Mouse (Mus musculus) erythroblast, embryonic 14.5 days (primary cell): ENCODE results near the gene Fxyd5. TPM values are rescaled to one million over a fixed set of nuclear protein-coding genes. Genes with fewer than 3 reads are reported as not detected.

Experiments used
- H3K27me3 ChIP-seq: 2 replicates; pipeline ENCODE4 v1.6.1; 2012; ENCODE audit warnings: inconsistent platforms; ENCODE audit not compliant: control insufficient read depth
- H3K36me3 ChIP-seq: 2 replicates; pipeline ENCODE4 v1.6.1; 2012; ENCODE audit warnings: mild to moderate bottlenecking, inconsistent platforms; ENCODE audit not compliant: control insufficient read depth
- H3K4me1 ChIP-seq: 2 replicates; pipeline ENCODE4 v1.6.1; 2012; ENCODE audit warnings: inconsistent platforms; ENCODE audit not compliant: control insufficient read depth
- H3K4me3 ChIP-seq: replicated peaks from 2 replicates; pipeline ENCODE3; 2012; ENCODE audit warnings: moderate library complexity, mild to moderate bottlenecking, inconsistent platforms
- H3K9me3 ChIP-seq: 2 replicates; pipeline ENCODE4 v1.6.1; 2012; ENCODE audit warnings: low read length, inconsistent platforms, mixed read lengths; ENCODE audit not compliant: control insufficient read depth
- GATA1 ChIP-seq: IDR thresholded peaks from 2 replicates; pipeline ENCODE4 v1.6.1; 2012; ENCODE audit warnings: low read length, inconsistent platforms, mixed read lengths
- TAL1 ChIP-seq: IDR thresholded peaks from 3 replicates; pipeline ENCODE4 v1.6.1; 2012; ENCODE audit warnings: low read length, inconsistent platforms, mixed read lengths
- polyA plus RNA-seq: library from polyadenylated mRNA; stranded (reverse); fragments of >175 nt; gene quantifications from 2 replicates; pipeline ENCODE4 v1.2.3, GENCODE M21; 2012

Fxyd5 gene
- polyA plus RNA-seq, 1 experiment = 1.2 TPM

DNA sequence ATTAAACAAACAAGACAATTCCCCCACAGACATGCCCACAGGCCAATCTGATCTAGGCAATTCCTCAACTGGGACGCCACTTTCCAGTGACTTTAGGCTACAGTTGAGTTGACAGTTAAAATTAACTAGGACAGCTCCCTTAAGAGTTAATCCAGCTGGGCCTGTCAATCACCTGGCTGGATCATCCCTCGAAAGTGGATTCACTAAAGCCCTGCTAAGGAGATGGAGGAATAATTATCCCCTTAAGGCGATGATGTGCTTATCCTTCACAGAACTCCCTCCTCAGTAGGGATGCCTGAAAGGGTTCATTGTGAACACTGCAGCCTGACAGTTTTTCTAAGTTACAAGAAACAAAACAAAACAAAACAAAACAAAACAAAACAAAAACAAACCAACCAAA, 38.3 kb upstream of the Fxyd5 start:
- TF ChIP-seq TAL1 (no peak), GATA1 (no peak)
- Histone ChIP-seq H3K4me3 (no peak overlapping the region), H3K4me1 (no peaks in the 10 kb centered on the region), H3K9me3 (no peaks in the 10 kb centered on the region), H3K36me3 (no peaks in the 10 kb centered on the region), H3K27me3 (no peaks in the 10 kb centered on the region)

DNA sequence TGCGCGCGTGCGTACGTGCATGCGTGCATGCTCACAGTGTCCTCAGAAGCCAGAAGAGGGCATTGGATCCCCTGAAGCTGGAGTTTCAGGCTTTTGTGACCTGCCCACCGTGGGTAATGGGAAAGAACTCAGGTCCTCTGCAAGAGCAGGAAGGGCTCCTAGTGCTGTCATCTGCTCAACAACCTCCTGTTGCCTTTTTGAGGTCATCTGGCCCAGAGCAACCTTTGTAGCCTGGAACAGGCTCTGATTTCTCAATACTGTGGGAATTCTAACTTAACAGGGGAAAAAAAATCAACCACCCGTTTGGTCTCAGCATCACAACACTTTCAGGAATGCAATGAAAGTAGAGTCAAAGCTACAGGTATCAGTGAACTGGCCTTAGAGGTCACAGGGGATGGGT, 37.4 kb upstream of the Fxyd5 start:
- Histone ChIP-seq H3K36me3 (no peaks in the 10 kb centered on the region), H3K4me1 (no peaks in the 10 kb centered on the region), H3K27me3 (no peaks in the 10 kb centered on the region), H3K4me3 (no peak overlapping the region), H3K9me3 (no peaks in the 10 kb centered on the region)
- TF ChIP-seq TAL1 (no peak), GATA1 (no peak)

DNA sequence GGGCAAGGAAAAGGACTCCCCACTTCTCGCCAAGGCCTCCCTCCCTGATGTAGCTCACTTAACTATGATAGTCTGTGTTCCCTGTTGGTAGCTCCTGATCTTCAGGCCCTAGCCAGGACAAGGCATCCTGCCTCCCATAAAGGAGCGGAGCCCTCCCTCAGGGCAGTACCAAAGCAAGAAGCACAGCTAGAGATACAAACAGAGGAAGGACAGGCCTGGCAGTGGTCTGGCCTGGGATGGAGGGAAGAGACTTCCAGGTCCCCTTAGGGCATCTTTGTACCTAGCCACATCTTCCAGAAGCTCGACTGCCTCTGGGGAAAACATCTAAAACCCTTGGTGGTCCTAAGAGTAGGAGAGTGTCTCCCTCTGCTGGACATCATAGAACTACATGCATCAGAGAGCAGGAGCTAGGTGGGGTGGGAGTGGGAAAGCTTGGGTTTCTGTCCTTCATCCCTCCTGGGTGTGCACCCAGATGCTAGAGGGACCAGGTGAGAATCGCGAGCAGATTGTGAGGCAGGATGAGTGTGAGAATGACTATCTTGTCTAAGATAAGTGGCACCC, 35.7 kb upstream of the Fxyd5 start:
- Histone ChIP-seq H3K9me3 (no peaks in the 10 kb centered on the region), H3K4me3 (no peak overlapping the region), H3K27me3 (no peaks in the 10 kb centered on the region), H3K36me3 (no peaks in the 10 kb centered on the region), H3K4me1 (no peaks in the 10 kb centered on the region)
- no peak for TF ChIP-seq TAL1
- TF ChIP-seq GATA1 = no peak

DNA sequence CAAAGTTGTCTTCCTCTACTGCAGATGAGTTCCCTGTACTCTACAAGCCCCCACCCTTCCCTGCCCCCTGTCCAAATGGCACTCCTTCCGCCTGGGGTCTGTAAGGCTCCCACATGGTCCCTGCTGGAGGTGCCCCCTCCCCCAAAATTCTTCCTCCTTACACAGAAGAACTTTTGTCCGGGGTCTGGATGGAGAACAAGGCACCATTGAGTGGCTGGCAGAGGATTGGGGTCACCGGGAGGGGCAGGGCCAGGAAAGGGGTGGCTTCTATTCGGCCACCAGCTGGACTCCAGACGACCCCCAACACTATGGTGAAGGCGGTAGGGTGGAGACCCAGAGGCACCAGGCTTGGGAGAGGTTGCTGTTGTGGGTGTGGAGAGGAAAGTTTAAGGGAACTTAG, 35.2 kb upstream of the Fxyd5 start:
- no peak for TF ChIP-seq TAL1
- no peak for TF ChIP-seq GATA1
- no peaks in the 10 kb centered on the region for H3K36me3 ChIP-seq
- no peaks in the 10 kb centered on the region for H3K27me3 ChIP-seq
- H3K4me1 ChIP-seq = no peaks in the 10 kb centered on the region
- H3K4me3 ChIP-seq = no peak overlapping the region
- no peaks in the 10 kb centered on the region for H3K9me3 ChIP-seq

DNA sequence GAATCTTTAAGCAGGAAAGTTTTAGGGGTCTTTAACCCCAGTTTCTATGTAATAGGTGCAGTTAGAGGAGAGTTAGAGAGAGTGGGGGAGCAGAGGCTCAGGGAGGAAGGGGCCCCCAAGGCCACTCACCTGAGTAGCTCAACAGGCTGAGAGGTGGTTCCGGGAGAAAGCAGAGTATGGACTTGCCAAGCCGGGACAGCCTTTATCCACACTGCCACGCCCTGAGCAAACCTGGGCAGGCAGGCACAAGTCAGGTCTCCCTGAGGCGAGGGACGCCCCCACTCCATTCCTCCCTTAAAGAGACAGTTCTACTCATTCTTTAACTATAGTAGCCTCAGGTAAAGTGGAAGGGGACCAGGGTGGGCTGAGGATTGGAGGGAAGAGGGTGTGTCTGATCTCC, 34.2 kb upstream of the Fxyd5 start, which contains the start of gene Fxyd3:
Gene Fxyd3 (minus strand): TSS at position 213 of the 400 bp plus-strand sequence.
- TF ChIP-seq GATA1 = no peak
- no peak for TF ChIP-seq TAL1
- H3K4me1 ChIP-seq = no peaks in the 10 kb centered on the region
- no peaks in the 10 kb centered on the region for H3K9me3 ChIP-seq
- H3K27me3 ChIP-seq = no peaks in the 10 kb centered on the region
- no peak within 1 kb of the TSS for H3K4me3 ChIP-seq
- no peaks in the 10 kb centered on the region for H3K36me3 ChIP-seq

DNA sequence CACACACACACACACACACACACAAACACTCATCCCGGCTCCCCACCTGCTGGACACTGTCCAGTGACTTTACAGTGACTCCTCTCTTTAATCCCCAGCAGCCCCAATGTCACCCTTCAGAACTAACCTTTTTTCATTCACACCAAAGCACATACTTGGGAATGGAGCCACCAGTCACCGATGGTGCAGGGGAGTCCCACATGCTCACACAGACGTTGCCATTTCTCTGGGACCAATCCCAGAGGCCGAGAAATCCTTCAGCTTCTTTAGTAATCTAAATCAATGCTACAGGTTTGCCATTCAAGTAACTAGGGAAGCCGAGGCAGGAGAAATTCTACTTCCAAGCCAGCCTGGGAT, 32.4 kb upstream of the Fxyd5 start:
- H3K27me3 ChIP-seq = no peaks in the 10 kb centered on the region
- no peak overlapping the region for H3K4me3 ChIP-seq
- TF ChIP-seq TAL1 (no peak), GATA1 (no peak)
- no peaks in the 10 kb centered on the region for H3K4me1 ChIP-seq
- H3K9me3 ChIP-seq = no peaks in the 10 kb centered on the region
- H3K36me3 ChIP-seq = no peaks in the 10 kb centered on the region

DNA sequence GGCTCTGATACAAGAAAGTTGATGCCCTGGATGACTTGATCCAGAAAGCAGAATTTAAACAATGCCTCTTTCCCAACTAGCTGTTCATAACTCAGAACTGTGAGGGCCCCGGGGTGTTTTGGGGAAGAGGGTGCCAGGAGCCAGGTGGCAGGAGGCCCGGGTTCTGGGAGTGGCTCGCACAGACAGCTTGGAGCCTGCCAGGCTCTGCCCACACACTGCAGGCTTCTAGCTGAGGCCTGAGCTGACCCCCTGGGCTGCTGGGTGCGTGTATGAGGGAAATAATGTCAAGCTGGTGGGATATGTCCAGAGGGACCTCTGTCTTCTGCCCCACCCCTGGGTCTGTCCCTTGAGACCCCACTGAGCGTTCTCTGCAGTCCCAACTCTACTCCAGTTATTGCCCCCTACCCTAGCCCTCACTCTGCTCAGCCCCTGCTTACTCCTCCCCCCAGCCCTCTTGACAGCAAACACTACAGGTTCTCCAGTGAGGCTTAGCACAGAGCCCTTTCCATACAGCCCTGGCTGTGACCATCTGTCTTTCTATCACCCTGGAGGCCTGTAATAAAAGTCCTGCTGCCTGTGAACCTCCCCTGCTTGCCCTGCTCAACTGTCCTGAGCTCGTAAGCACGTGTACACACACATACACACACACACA, 31.9 kb upstream of the Fxyd5 start:
- Histone ChIP-seq H3K36me3 (no peaks in the 10 kb centered on the region), H3K4me1 (no peaks in the 10 kb centered on the region), H3K9me3 (no peaks in the 10 kb centered on the region), H3K4me3 (no peak overlapping the region), H3K27me3 (no peaks in the 10 kb centered on the region)
- no peak for TF ChIP-seq GATA1
- no peak for TF ChIP-seq TAL1

DNA sequence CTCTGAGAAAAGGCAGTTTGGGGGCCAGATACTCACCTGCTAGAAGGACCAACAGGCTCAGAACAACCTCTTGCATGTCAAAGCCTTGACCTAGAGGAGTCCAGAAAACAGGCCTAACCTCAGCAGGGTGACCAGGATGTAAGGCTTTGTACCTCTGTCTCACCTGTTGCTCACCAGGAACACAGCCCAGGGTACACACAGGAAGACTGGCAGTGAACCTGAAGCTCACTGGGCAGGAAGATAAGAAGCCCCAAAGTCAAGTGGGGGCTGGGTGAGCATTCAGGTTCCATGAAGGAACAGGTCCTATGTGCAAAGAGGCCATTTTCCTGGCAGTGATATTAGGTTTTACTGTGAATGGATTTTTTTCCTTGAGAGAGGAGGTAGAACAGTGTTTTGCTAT, 31.3 kb upstream of the Fxyd5 start:
- Histone ChIP-seq H3K4me1 (no peaks in the 10 kb centered on the region), H3K4me3 (no peak overlapping the region), H3K27me3 (no peaks in the 10 kb centered on the region), H3K9me3 (no peaks in the 10 kb centered on the region), H3K36me3 (no peaks in the 10 kb centered on the region)
- TF ChIP-seq GATA1 = no peak
- no peak for TF ChIP-seq TAL1

DNA sequence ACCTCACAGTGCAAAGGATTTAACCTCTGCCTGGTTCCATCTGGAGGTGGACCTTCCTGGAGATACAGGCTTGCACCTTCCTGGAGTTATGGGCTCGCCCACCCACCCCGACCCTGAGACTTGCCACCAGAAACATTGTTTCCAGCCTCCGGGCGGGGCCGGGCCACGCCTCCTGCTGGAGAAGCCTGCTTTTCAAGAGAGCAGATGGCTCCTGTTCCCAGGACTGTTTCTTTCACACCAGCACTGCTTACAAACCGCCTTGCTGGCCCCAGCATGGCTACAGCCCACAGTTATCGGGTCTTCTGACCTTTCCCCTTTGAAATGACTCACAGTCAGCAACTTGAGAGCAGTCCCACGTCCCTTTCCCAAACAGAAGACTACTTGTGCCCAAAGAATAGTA, 30.0 kb upstream of the Fxyd5 start:
- no peaks in the 10 kb centered on the region for H3K9me3 ChIP-seq
- no peak overlapping the region for H3K4me3 ChIP-seq
- H3K4me1 ChIP-seq = no peaks in the 10 kb centered on the region
- H3K36me3 ChIP-seq = no peaks in the 10 kb centered on the region
- TF ChIP-seq TAL1 (no peak), GATA1 (no peak)
- H3K27me3 ChIP-seq = no peaks in the 10 kb centered on the region

DNA sequence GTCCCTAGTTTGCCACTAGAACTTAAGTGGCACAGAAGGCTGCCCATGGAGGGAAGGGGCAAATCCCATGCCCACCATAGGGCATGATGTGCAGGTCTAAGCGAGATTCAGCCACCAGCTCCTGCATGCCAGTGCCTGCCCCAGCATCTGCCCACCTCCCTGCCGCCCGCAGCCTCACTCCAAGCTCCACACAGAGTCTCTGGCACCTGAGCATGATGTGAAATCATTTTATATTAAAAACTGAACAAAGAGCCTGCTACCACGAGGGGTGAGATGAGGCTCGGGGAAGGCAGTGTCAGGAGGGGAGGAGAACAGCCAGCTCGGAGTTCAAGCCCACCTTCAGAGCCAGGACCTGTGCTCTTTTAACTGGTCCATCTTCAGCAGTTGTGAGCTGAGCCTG, 28.0 kb upstream of the Fxyd5 start:
- H3K36me3 ChIP-seq = no peaks in the 10 kb centered on the region
- no peaks in the 10 kb centered on the region for H3K27me3 ChIP-seq
- no peak overlapping the region for H3K4me3 ChIP-seq
- H3K9me3 ChIP-seq = no peaks in the 10 kb centered on the region
- H3K4me1 ChIP-seq = no peaks in the 10 kb centered on the region
- no peak for TF ChIP-seq GATA1
- TF ChIP-seq TAL1 = no peak
